Mouse (Mus musculus): ENCODE results near the gene Slc6a6.

The Slc6a6 gene

GRCm38 (mm10) chr6:91727361-91727760 is 43.5 kb downstream of the Slc6a6 start:
- DNase-seq (ENCODE audit: low spot score), result no peak

- DNase-seq (ENCODE audit: low spot score), result no peak
Measured at GRCm38 (mm10) chr6:91728939-91729619, 45.2 kb downstream of the Slc6a6 start.

DNA sequence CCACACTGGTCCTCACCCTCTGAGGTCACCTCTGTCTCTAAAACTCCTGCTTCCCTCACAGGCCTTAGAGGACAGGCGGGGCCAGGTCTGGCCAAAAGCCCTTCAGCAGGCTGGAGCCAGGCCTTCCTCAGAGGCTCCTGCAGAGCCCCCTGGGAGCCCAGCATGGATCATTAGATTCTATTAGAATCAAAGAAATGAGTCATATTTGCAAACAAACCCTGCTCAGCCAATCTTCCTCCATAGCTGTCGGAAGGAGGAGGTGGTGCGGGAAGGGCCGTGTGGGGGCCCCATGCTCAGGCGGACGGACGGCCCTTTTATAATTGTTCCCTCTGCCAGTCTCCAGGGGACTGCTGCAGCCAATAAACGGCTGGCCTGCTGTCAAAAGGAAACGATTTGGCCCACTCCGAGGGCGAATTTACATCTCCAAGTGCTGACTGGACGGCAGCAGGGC is 45.8 kb downstream of the Slc6a6 start:
- DNase-seq (ENCODE audit: low spot score), result no peak

GRCm38 (mm10) chr6:91732138-91732537 is 48.3 kb downstream of the Slc6a6 start:
- no peak for DNase-seq (ENCODE audit: low spot score)

DNA sequence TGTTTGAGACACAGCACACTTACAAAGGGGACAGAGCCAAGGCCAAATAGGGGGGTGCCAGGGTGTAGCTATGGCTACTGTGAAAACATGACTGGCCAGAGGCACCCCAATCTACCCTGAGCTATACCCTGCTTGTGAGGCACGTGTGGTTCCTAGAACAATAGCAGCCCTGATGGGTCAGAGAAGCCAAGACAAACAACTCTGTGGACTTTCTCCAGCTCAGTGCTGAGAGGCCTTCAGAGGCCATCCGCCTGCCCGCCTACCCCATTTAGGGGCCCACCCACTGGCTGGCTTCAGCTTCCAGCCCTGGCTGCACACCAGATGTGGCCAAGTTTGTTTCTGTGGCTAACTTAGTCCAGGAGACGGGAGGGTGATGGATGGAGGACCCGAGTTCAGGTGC is 52.6 kb downstream of the Slc6a6 start:
- DNase-seq (ENCODE audit: low spot score), result no peak

- DNase-seq (ENCODE audit: low spot score), result no peak
Measured at GRCm38 (mm10) chr6:91737451-91737850, 53.6 kb downstream of the Slc6a6 start.

GRCm38 (mm10) chr6:91738058-91738457 is 54.2 kb downstream of the Slc6a6 start:
- no peak for DNase-seq (ENCODE audit: low spot score)

GRCm38 (mm10) chr6:91741046-91741445 is 57.2 kb downstream of the Slc6a6 start:
- DNase-seq (ENCODE audit: low spot score), result no peak

DNA sequence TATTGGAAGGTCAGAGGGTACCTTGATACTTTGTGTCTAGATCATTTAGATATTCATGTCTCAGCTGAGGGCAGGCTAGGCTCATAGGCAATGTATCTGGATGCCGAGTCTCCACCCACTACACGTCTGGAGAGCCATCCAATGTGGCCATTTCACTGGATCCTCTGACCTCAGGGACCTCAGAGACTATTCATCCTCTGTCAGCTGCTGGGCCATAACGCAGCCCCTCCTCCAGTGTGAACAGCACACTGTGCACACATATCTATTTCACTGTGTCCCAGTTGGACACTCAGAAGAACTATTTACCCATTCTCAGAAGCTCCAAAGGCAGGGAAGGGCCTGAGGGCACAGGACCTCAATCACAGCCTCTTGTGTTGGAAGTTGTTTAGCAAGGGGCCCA is 58.6 kb downstream of the Slc6a6 start:
- no peak for DNase-seq (ENCODE audit: low spot score)

DNA sequence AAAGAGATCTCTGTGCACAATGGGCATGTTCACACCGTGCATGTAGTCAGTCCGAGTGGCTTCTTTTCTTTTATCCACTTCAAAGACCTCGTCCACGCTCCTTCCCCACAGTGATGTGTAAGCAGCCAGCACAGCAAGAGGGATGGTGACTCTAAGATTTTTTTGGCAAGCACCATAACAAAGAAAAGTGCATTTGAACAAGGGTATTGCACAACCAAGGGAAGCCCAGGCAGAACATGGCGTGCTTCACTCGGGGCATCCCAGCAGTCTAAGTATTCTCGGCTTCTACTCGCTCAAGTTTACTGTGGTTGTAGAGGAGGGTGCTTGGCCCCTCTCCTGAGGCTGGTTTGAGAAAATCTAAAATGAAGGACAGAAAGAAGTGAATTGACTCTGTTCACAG is 59.1 kb downstream of the Slc6a6 start:
- DNase-seq (ENCODE audit: low spot score), result no peak

DNA sequence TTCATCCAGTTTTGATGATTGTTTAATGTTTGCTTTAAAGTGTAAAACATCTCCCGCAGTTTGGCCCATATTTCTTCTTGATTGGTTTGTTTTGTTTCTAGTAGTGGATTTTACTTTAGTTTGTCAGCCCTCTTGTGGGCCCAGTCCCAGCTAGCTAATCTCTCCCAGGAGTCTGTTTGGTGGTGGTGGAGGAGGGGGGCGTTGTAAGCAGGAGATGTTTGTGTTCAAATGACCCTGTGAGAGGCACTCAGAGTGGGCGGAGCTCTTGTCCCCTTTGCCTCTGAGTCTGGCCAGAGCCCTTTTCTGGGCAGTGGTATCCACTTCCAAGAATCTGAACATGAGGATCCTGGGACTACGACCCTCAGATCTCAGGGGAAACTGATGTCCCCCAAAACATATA is 60.0 kb downstream of the Slc6a6 start:
- DNase-seq (ENCODE audit: low spot score), result no peak

- DNase-seq (ENCODE audit: low spot score), result no peak
Measured at GRCm38 (mm10) chr6:91745246-91745645, 61.4 kb downstream of the Slc6a6 start.

- no peak for DNase-seq (ENCODE audit: low spot score)
Measured at GRCm38 (mm10) chr6:91745947-91746582, 62.2 kb downstream of the Slc6a6 start.

DNA sequence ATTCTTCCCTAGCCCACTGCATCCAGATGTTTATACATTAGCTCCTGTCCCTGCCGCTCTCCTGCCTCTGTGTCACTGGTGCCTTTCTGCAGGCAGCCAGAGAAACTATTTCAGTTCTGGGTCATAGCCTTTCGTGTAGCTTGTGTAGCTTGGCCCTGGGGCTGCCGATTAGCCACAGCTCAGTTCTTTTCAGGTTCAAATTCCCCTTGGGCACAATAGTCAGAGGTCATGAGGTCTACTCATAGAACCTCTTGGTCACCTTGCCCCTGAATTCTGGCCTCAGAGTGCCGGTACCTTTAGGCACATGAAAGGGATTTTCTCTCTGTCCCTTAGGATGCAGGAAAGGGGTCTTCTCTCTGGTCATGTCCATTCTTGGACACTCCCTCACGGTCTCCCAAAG is 62.9 kb downstream of the Slc6a6 start:
- DNase-seq (ENCODE audit: low spot score), result no peak

DNA sequence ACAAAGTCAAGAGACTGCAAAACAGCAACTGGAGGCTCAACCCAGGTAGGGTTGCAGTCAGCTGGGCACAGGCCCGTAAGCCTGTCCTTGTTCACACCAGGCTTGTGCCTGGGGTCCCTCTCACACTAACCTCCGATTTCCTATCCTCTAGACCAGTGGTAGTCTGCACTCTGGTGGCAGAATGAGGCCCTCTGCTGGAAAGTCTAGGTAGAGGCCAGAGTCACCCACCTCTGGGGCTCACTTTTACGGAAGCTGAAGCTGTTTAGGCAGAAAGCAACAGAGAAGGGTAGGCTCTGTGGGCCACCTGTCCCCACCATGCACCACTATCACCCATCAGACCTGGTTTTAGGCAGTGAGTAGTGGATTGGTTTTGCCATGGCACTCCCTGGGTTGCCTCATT is 67.1 kb downstream of the Slc6a6 start:
- DNase-seq (ENCODE audit: low spot score), result no peak

DNA sequence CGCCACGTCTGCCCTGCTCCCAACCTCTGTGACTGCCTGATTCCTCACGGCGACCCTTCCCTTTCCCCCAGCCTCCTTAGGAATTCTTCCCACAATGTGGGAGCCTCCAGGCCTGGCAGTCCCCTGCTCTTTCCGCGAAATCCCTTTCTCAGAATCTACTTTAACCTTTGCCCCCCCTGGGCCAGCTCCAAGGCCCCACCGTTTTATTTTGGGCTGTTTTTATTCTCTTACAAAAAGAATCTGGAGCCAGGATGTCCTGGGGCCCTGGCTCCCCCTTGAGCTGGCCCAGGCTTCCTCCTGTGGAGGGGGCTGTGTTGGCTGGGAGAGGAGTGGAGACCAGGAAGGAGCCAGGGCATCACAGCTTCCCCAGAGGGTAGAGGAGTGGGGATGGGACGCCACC is 69.0 kb downstream of the Slc6a6 start:
- no peak for DNase-seq (ENCODE audit: low spot score)

DNA sequence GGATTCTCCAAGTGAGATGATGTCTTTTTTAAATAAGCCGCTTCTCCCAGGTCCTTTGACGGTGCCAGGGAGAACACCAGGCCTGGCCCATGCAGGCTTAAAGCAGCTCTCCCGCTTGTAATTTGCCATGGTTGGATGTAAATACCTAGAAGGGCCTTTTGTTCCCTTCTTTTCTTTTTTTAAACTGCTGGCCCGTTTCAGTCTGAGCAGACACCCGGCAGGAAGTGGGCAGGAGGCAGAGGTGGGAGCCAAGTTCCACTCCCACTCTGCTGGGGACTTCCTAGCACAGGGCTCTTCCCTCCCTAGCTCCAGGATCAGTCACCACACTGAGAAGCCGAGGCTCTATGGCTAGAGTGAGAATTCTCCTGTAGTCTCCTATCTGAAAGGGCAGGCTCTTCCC is 70.2 kb downstream of the Slc6a6 start:
- no peak for DNase-seq (ENCODE audit: low spot score)

GRCm38 (mm10) chr6:91754845-91755244 is 71.0 kb downstream of the Slc6a6 start:
- DNase-seq (ENCODE audit: low spot score), result no peak

- DNase-seq (ENCODE audit: low spot score), result no peak
Measured at GRCm38 (mm10) chr6:91762051-91762742, 78.3 kb downstream of the Slc6a6 start.

DNA sequence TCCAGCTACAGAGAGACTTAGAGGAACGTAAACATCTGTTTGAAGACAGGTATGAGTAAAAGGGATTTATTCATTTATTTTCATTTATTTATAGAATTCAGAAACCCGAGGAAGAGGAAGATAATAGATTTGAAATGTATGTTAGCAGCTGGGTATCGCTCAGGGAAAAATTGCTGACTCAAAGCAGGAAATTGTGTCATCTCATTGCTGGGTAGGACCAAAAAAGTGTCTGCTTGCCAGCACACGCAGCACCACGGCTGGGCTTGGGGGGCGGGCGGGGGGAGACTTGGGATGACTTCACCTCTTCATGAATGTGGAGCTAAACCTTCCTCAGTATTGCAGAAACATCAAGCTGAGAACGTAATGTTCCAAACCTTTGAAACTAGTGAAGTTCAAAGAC is 83.7 kb downstream of the Slc6a6 start:
- DNase-seq (ENCODE audit: low spot score), result no peak

DNA sequence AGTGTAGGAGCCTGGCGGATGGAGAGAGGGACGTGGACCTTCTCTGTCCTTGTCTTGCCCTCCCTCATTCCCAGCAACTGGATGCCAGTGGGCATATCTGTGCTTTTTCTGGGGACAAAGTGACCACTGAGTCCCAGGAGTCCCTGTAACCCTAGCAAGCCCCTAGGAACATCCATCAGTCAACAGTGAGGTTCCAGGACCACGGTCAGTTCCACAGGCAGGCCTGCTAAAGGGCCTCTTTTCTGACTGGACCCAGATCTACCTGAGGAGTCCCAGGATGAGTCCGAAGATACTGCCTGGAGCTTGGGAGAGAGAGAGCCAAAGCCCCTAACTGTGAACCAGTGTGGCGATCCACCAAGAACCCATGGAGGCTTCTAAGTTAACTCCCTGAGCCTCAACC is 90.1 kb downstream of the Slc6a6 start:
- no peak for DNase-seq (ENCODE audit: low spot score)

DNA sequence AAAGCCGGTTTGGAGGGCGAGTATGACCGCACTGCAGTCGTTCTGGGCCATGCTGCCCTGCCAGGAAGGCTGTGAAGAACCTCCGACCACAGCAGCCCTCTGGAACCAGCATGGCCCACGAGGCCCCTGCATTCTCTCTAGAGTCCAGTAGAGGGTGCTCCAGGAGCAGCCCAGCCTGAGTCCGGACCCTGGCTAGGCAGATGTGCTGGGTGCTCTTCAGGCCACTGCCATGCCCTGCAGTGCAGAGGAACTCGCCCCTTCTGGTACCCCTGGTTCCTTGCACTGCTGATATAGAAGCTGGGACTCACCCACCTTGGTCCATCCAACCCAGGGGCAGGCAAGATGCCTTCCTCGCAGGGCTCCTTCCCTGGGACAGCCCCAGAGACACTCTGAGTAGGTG is 92.7 kb downstream of the Slc6a6 start:
- no peak for DNase-seq (ENCODE audit: low spot score)

DNA sequence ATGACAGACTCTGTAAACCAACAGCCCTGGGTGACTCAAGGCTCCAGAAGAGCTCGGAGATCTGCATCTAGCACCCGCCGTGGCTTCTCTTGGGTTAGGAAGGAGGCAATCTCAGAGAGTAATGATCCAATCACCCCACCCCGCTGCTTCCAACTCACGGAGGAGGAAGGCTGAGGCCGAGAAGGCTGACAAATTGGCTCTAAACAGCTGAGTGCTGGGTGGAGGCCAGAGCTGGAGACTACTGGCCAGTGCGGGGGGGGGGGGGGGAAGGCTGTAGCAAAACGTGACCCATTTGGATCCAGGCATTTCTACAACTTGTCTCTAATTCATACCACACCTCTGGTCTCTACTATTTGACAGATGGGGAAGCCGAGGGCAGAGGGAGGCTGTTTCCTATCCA is 95.4 kb downstream of the Slc6a6 start:
- no peak for DNase-seq (ENCODE audit: low spot score)
